In genomic region chr6:39244066-39244465, GRCm38 (mm10) we compare ENCODE assay signal across 11 mouse cellular contexts. TPM values are rescaled to one million over a fixed set of nuclear protein-coding genes. Genes with fewer than 3 reads are reported as not detected.
DNase-seq lines count a peak whose midpoint lies in the region; ATAC-seq and TF ChIP-seq lines count a peak whose summit lies in the region.
"Had no signal": no experiment of that assay in that cellular context is flagged by ENCODE, and none has a peak within 500 bp of the region (broad histone marks: within the 10 kb centered on the region; RNA-seq: fewer than 3 reads in every experiment).

No protein-coding gene starts in this region.

- 0 out of 2 replicates have a peak overlapping the region, but pooled peaks have one; percentile 47 for H3K27ac ChIP-seq in kidney, postnatal 0 days
- H3K27ac ChIP-seq in bone marrow macrophage, adult 2 months (ENCODE audit: insufficient read depth, low read depth, low read length) = 0 out of 2 replicates have a peak overlapping the region, but pooled peaks have one; percentile 28
- H3K27ac ChIP-seq in macrophage = peak overlapping the region; percentile 88
- H3K27ac ChIP-seq: liver, embryonic 13.5 days had no signal

- no peak for TF ChIP-seq POLR2A in bone marrow macrophage, adult 2 months (IDR thresholded peaks at IDR 0.05; ENCODE audit: borderline replicate concordance, low read depth, low read length)

- no peaks in the 10 kb centered on the region for H3K27me3 ChIP-seq in kidney, postnatal 0 days (ENCODE audit: insufficient read depth, low read length)
- H3K27me3 ChIP-seq: embryonic facial prominence, embryonic 12.5 days; hindbrain, embryonic 12.5 days had no signal

- H3K9me3 ChIP-seq in kidney, postnatal 0 days (replicated peaks; ENCODE audit: low read length) = no peaks in the 10 kb centered on the region
- H3K9me3 ChIP-seq: embryonic facial prominence, embryonic 12.5 days; hindbrain, embryonic 12.5 days; liver, embryonic 13.5 days had no signal

- H3K4me3 ChIP-seq in kidney, postnatal 0 days (replicated peaks; ENCODE audit: low read depth, low read length) = no peak overlapping the region
- no peak overlapping the region for H3K4me3 ChIP-seq in bone marrow macrophage, adult 2 months (ENCODE audit: insufficient read depth, low read length)
- H3K4me3 ChIP-seq in macrophage (ENCODE audit: inconsistent target) = no peak overlapping the region
- H3K4me3 ChIP-seq: embryonic facial prominence, embryonic 12.5 days; hindbrain, embryonic 12.5 days; liver, embryonic 13.5 days had no signal

- TF ChIP-seq CTCF in kidney, postnatal 0 days (IDR thresholded peaks at IDR 0.05; ENCODE audit: low read depth) = no peak
- TF ChIP-seq CTCF in bone marrow macrophage, adult 2 months (IDR thresholded peaks at IDR 0.05; ENCODE audit: low read depth, low read length) = no peak

- DNase-seq in kidney, postnatal 0 days (ENCODE audit: low spot score) = no peak
- DNase-seq in kidney, adult 8-10 months = no peak
- peak; percentile 84 for DNase-seq in adipocyte (ENCODE audit: low spot score)
- no peak for DNase-seq in spleen, postnatal 10 days (ENCODE audit: low spot score in 2 of 2)
- no peak for DNase-seq in left cerebral cortex, adult 11 months (ENCODE audit: low spot score)
- no peak for DNase-seq in kidney, postnatal 14 days
- DNase-seq: liver, embryonic 13.5 days had no signal

- no peak overlapping the region for H3K4me2 ChIP-seq in kidney, postnatal 0 days (ENCODE audit: low read length)
- H3K4me2 ChIP-seq: embryonic facial prominence, embryonic 12.5 days; hindbrain, embryonic 12.5 days; liver, embryonic 13.5 days had no signal

- H3K4me1 ChIP-seq in kidney, postnatal 0 days (replicated peaks; ENCODE audit: insufficient read depth, low read length) = peaks cover 22% of the 10 kb centered on the region
- peaks cover 43% of the 10 kb centered on the region for H3K4me1 ChIP-seq in bone marrow macrophage, adult 2 months (ENCODE audit: control insufficient read depth, insufficient read depth, low read length)

- ATAC-seq in kidney, postnatal 0 days (replicated peaks; ENCODE audit: low FRiP score, low read depth) = no peak

- H3K36me3 ChIP-seq in kidney, postnatal 0 days (ENCODE audit: insufficient read depth, low read length) = no peaks in the 10 kb centered on the region
- no peaks in the 10 kb centered on the region for H3K36me3 ChIP-seq in macrophage (ENCODE audit: inconsistent target)
- H3K36me3 ChIP-seq: embryonic facial prominence, embryonic 12.5 days; hindbrain, embryonic 12.5 days; liver, embryonic 13.5 days had no signal

- WGBS in kidney, postnatal 0 days = 54% methylated on average over 9 of the region's 9 CpGs
- 47% methylated on average over 9 of the region's 9 CpGs for WGBS in macrophage (ENCODE audit: missing documents)

- H3K79me2 ChIP-seq in macrophage (ENCODE audit: inconsistent target) = no peaks in the 10 kb centered on the region

- H3K9ac ChIP-seq in kidney, postnatal 0 days (ENCODE audit: low read depth, low read length) = no peak overlapping the region
- H3K9ac ChIP-seq: embryonic facial prominence, embryonic 12.5 days; hindbrain, embryonic 12.5 days; liver, embryonic 13.5 days had no signal

RNA-seq across cellular contexts. Expression of gene Kdm7a, which starts 37.5 kb away (rescaled TPM):
- polyA plus RNA-seq in kidney, postnatal 0 days (2015; fragmentation: Nextera tagmentation; extraction: Ambion mirVana) = 3.9 and 4.3 TPM in 2 replicates
- polyA plus RNA-seq in bone marrow macrophage, adult 2 months (2012; ENCODE audit: insufficient read depth, insufficient read length, missing spikeins) = 26.3 and 29.3 TPM in 2 replicates
- total RNA-seq in macrophage (2018; cell fraction: chromatin; rRNA removed) = 100 to 1,000 TPM in 6 of 26 experiments, 10 to 100 TPM in 20; 17.4 to 122 (median 66.6) TPM
- 10 to 100 TPM in 25 of 26 experiments, 1 to 10 TPM in 1; 7.8 to 38.7 (median 29.1) TPM for total RNA-seq in macrophage (2018; cell fraction: cytosol; rRNA removed)
- 10 to 100 TPM; 26.7 to 93.0 (median 57.8) TPM for total RNA-seq in macrophage (2018; cell fraction: nucleus; rRNA removed)
- polyA plus RNA-seq in macrophage (2018) = 11.0 to 14.5 TPM (median 11.1 TPM) in 3 replicates

Comparison
In these comparisons a context has a peak if more than half of its experiments do, and no peak if none do; other contexts are left out.
1. H3K27ac ChIP-seq: peak in every context shown above with its lines; median percentile 88 in macrophage; 47 in kidney, postnatal 0 days; 28 in bone marrow macrophage, adult 2 months.